Mouse (Mus musculus): Measurements from ENCODE around the gene Cog1.
A peak's percentile ranks its signal among the peaks of the same experiment; 100 is the strongest.

Gene Cog1

GRCm38 (mm10) chr11:113668857-113669256 lies 19.9 kb downstream of the Cog1 start:
- no peak for DNase-seq

DNA sequence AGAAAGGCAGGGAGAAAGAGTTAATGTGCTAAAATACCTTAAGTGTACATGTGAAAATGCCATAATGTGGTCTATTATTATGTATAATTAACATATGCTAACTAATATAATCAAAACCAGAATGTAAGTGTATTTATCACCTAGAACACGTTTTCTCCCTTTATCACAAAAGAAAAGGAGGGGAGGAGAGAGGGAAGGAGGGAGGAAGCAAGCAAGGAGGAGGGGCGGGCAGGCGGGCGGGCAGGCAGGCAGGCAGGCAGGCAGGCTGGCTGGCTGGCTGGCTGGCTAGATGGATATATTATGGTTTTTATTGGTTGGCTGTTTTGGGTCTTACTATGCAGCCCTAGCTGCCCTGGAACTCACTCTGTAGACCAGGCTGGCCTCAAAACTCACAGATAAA lies 20.7 kb downstream of the Cog1 start:
- DNase-seq: no peak

DNA sequence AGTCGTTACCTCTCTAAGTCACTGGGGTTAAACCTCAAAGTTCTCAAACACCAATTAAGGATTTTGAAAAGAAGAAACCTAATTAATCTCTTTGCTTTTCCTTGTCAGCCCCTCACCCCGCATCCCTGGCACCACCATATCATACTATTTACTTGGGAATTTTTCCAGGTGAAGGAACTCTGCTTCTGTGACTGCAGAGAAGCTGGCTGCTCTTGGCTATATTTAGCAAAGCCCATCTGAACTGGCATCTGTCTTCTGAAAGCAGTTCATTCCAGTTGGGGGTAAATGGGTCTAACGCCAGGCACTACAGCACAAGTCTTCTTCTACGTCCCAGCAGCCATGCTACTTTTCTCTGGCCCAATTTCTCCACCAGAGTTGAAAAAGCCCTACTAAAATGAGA lies 24.6 kb downstream of the Cog1 start:
- DNase-seq: no peak

- DNase-seq: no peak
These were observed 25.6 kb downstream of the Cog1 start for GRCm38 (mm10) chr11:113674595-113674994.

DNA sequence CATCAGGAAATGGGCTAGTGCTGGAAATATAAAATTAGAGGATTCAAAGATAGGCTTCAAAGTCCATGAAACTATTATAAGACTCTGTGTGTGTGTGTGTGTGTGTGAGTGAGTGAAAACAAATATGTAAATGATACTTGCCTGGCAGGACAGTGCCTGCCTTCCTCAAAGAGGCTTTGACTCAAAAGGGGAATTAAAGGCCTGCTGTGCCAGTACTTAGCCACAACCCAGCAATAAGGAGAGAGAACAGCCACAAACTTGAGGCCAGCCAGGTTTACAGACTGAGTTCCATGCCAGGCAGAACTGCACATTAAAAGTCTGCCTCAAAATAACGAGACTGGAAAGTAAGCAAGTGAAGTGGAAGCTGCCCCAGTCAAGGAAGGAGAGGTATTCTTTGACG lies 27.9 kb downstream of the Cog1 start:
- no peak for DNase-seq

DNA sequence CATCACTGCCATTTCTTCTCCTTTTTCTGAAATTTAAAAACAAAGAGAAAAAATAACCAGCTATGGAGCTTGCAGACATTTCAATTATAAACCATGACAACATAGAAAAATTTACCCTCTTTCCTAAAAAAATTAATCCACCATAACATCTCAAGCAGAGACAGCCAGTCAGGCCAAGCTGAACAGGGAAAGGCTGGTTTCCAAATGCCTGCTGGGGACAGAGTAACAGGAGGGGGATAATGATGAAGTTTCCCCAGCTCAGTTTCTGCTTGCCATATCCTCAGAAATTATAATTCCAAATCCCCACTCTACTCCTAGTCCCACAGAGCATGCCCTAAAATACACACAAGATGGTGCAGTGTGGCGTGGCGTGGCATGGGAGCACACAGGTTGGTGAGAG lies 28.4 kb downstream of the Cog1 start:
- no peak for DNase-seq

DNA sequence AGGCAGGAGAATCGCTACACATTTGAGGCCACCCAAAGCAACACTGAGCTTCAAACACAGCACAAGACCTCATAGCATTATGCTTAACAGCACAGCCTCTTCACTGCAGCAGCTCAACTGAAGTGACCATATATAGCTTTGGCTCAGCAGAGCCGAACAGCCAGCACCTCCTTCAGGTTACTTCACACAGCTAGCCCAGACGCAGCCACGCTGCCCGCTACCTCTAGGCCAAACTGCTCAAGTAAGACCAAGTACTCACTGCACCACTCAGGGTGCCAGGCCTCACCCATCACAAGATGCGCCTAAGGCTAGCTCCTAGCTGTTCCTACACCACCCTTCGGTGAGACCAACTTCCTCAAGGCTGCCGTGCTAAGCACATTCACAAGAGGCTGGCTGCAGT lies 29.4 kb downstream of the Cog1 start:
- no peak for DNase-seq

DNA sequence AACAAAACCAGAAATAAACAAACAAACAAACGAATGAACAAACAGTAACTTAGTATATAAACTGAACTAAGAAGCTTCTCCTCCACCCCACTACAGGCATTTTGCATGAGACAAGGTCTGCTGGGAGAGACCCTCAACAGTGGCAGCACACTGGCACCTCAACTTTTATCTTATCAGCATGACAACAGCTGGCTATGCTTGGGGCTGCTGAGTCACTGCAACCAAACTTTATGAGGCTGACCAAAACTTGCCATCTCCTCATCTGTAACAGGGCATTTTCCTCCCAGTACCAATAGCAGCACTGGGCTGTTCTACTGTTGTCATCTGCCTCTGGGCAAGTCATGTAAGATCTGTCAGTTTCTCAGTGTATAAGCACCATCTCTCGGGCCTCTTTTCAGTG lies 32.0 kb downstream of the Cog1 start:
- DNase-seq: no peak

DNA sequence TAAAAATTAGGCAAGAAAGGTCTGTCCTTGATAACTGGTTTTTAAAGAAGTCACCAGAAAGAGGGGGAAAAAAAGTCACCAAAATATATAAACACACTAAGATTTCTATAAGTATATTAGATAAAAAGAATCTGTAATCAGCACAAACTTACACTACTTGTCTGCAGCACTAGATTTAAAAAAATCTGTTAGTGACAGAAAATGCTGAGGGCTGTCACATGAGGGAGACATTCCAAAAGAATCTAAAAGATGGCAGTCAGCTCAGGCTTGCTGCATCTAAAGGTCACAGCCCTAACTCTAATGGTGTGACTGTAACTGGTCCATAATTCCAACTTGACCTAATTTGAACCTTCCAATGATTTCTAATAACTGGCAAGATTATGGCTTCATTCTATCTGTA lies 33.0 kb downstream of the Cog1 start:
- no peak for DNase-seq

DNA sequence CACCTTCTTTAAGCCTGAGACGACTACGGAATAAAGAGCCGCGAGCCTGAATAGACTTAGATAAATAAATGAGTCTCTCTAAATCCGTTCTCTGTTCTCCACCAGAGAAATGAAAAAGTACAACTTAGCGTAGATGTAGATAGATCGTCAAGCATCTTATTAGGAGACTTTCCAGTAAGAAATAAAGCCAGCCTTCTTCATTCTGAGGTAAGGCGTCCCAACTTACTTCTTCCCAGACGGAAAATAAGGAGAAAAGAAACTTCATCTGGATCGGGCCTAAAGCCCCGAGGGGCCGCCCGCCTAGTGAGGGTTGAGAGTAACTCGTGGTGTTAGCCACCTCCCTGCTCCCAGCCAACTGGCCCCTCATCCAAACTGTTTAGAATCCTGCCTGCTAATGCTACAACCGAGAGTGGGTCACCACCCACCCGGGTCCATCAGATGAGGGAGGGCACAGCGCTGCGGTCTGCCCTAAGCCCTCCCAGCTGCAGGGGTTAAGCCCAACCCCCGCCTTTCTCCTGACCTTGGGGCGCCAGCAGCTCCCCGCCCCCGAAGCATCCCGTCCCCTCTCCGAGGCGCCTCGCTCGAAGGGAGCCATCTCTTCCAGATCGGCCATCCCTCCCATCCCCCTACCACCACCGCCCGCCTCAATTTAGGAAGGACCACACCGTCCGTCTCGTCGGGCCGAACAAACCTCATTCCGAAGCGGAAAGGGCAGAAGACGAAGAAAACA lies 34.1 kb downstream of the Cog1 start:
- DNase-seq: peak; percentile 45

GRCm38 (mm10) chr11:113683627-113683956 lies 34.6 kb downstream of the Cog1 start:
- no peak for DNase-seq

- peak; percentile 94 for DNase-seq
These were observed 35.2 kb downstream of the Cog1 start, which contains the start of the genes Fam104a and D11Wsu47e for GRCm38 (mm10) chr11:113683957-113684706. TSS of gene Fam104a (minus strand) at chr11:113684155. TSS of gene D11Wsu47e (plus strand) at chr11:113684412.

- DNase-seq: no peak
These were observed 35.9 kb downstream of the Cog1 start for GRCm38 (mm10) chr11:113684707-113685426.

- DNase-seq: no peak
These were observed 38.1 kb downstream of the Cog1 start for GRCm38 (mm10) chr11:113687031-113687430.

GRCm38 (mm10) chr11:113690506-113690905 lies 41.5 kb downstream of the Cog1 start:
- DNase-seq: no peak

DNA sequence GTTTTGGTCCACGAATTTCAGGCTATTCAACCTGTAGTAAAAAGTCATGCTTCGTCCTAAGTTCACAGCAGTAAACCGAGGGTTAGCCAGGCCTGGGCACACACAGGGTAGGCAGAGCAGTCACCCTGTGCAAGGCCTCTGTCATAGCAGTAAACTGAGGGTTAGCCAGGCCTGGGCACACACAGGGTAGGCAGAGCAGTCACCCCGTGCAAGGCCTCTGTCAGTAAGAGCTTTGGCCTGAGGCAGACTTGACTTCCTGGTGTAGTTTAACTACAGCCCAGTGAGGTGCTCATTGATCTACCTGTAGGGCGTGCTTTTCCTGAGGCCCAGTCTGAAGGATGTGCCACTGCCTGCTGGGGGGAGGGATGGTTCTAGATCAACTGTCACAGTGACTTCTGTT lies 42.3 kb downstream of the Cog1 start:
- DNase-seq: no peak

DNA sequence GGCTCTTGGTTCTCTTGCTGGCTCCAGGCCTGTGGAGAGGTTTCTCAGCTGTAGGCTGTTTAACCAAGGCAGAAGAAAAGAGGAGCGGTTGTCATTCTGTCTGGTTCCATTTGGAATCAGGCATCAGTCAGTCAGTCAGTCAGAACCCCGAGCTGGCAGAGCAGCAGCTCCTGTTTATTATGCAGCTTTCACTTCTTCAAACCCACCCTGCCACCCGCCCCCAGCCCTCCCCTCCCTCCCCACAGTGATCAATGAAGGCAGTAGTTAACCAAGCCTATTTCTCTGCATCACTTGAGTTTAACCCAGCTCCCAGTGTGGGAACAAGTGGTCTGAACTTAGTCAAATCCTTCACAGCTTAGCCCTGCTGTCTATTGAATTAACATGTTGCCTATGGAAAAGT lies 42.9 kb downstream of the Cog1 start:
- DNase-seq: no peak

DNA sequence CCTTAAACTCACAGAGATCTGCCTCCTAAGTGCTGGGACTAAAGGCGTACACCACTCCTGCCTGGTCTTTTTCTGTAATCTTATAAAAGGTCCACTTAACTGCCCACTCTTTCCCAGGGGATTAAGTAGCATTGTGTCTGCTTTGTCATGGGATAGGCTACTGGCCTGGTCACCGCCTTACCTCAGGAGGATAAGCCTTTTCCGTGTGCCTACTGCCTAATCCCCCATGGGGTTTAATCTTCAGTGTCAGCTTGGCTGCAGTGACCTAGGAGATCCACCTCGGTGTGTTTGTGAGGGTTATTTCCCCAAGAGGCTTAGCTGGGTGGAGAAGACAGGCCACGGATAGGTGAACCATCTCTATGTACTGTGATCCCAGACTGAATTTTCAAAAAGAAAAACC lies 48.6 kb downstream of the Cog1 start:
- DNase-seq: no peak

GRCm38 (mm10) chr11:113698013-113698545 lies 49.1 kb downstream of the Cog1 start:
- no peak for DNase-seq

GRCm38 (mm10) chr11:113699643-113700042 lies 50.7 kb downstream of the Cog1 start:
- DNase-seq: no peak

- peak; percentile 77 for DNase-seq
These were observed 54.8 kb downstream of the Cog1 start for GRCm38 (mm10) chr11:113703758-113704157.

DNA sequence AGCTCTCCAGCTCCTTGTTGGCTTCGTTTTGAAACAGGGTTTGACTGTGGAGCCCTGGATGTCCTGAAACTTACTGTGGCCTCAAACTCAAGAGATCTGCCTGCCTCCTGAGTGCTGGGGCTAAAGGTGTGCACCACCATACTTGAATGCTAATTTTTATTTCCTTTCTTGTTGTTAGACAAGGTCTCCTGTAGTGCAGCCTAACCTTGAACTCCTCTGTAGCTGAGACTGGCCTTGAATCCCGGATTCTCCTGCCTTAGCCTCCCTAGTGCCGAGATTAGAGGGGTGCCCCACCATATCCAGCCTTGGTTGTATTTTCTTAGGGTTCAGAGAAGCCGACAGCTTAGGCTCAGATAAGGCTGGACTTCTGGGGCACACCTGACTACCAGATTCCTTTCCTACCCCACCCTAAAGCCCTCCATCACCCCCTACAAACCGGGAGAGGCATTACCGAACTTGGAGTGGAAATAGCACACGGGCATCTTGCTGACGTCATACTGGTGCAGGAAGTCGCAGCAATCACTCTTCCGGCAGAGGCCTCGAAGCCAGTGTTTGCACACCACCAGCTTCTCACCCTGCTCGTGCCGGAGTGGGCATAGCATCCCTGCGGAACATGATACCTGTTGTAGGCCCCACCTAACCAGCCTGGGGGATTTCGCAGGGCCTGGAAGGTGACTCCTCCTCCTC lies 57.1 kb downstream of the Cog1 start:
- no peak for DNase-seq

GRCm38 (mm10) chr11:113708629-113709213 lies 59.8 kb downstream of the Cog1 start:
- no peak for DNase-seq

Data from right cerebral cortex, postnatal 4 days (tissue).